Mouse (Mus musculus) lung, embryonic 14.5 days (tissue): ENCODE measurements at regions not wholly inside any gene's neighbourhood (a gene's known extent, or its start where the extent isn't known, plus 50 kb on each side); places are given as distances from the start of the nearest gene placed in this dataset.

Source experiments
- ATAC-seq: fragments of 200-750 bp; cut with Nextera tagmentation; 2 replicates; pipeline ENCODE4 v1.8.0; 2017; ENCODE audit warnings: mild to moderate bottlenecking, moderate TSS enrichment, moderate library complexity; ENCODE audit not compliant: insufficient read depth
- DNase-seq: peaks from one replicate; pipeline ENCODE4 v3.0.0-alpha.2; 2015
- H3K27ac ChIP-seq: fragments of 300-500 bp; sonication (generic); 2 replicates; pipeline ENCODE4 v1.5.1; 2014; ENCODE audit warnings: low read depth, mild to moderate bottlenecking, moderate library complexity
- H3K27me3 ChIP-seq: fragments of 300-500 bp; sonication (generic); 2 replicates; pipeline ENCODE4 v1.6.1; 2014; ENCODE audit warnings: low read length, control low read depth; ENCODE audit not compliant: insufficient read depth
- H3K36me3 ChIP-seq: fragments of 300-500 bp; sonication (generic); 2 replicates; pipeline ENCODE4 v1.6.1; 2014; ENCODE audit warnings: control low read depth; ENCODE audit not compliant: insufficient read depth
- H3K4me1 ChIP-seq: fragments of 300-500 bp; sonication (generic); 2 replicates; pipeline ENCODE4 v1.6.1; 2014; ENCODE audit warnings: antibody characterized with exemption, control low read depth; ENCODE audit not compliant: insufficient read depth
- H3K4me2 ChIP-seq: fragments of 300-500 bp; sonication (generic); 2 replicates; pipeline ENCODE4 v1.6.1; 2014; ENCODE audit warnings: mild to moderate bottlenecking
- H3K4me3 ChIP-seq: fragments of 300-500 bp; sonication (generic); 2 replicates; pipeline ENCODE4 v1.5.1; 2014; ENCODE audit warnings: low read depth, low read length
- H3K9ac ChIP-seq: fragments of 300-500 bp; sonication (generic); 2 replicates; pipeline ENCODE4 v1.6.1; 2014
- H3K9me3 ChIP-seq: fragments of 300-500 bp; sonication (generic); 2 replicates; pipeline ENCODE4 v1.6.1; 2016; ENCODE audit warnings: low read depth, low read length, control low read depth
- CTCF ChIP-seq: IDR thresholded peaks from 2 replicates; pipeline ENCODE4 v1.5.1; 2016; ENCODE audit warnings: antibody characterized with exemption, low read depth
- WGBS: fragments of 180-500 bp; shearing (Covaris S2); extraction: QIAGEN DNeasy Blood & Tissue Kit; methylation state at CpG from one replicate; pipeline ENCODE4 v1.1.7; 2014; 5-methylcytosine and 5-hydroxymethylcytosine counted together

DNA sequence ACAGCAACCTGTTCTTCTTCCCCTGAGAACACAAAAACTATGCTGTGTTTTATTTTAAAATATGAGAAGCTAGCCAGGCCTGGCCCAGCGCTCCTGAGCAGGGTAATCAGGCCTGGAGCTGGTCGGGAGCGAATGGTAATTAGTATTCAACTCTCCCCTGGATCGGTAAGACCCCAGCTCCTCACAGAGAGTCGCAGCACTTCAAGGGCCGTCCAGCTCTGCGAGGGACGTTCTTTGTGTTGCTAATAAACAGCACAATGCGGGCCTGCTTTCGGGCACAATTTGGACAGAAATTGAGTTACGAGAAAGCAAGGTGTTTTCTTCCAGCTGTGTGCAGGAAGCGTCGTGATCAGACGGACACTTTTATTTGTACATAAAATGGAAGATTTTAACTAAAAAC lies 69.5 kb upstream of the Spaca7 start:
- DNase-seq (no peak), ATAC-seq (no peak)
- no peak overlapping the region for H3K9ac ChIP-seq
- no peak overlapping the region for H3K4me3 ChIP-seq
- no peaks in the 10 kb centered on the region for H3K36me3 ChIP-seq
- no peak overlapping the region for H3K27ac ChIP-seq
- no peaks in the 10 kb centered on the region for H3K4me1 ChIP-seq
- no peaks in the 10 kb centered on the region for H3K9me3 ChIP-seq
- WGBS: 5% methylated on average over 14 of the region's 14 CpGs
- H3K4me2 ChIP-seq: no peak overlapping the region
- peaks cover 70% of the 10 kb centered on the region for H3K27me3 ChIP-seq
- TF ChIP-seq CTCF: no peak

DNA sequence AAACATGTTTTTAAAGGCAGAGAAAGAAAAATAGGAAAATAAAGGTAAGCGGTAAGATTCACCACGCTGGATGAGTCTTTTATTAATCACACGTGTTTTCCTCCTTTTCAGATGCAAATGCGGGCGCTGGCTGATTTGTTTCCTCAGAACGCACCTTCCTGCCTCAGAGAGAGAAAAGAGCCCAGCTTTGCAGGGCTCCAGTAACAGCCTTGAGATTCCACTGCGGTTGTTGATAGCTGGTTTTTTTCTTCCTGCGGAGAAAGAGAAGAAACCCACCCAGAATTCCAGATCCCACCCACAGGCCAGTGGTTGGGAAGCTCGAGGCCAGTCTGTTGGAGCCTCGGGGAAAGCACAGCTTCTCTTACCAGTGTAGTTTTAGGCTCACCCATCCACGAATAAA lies 68.6 kb upstream of the Spaca7 start:
- H3K4me2 ChIP-seq: no peak overlapping the region
- 2% methylated on average over 10 of the region's 11 CpGs for WGBS
- H3K9me3 ChIP-seq: no peaks in the 10 kb centered on the region
- H3K9ac ChIP-seq: no peak overlapping the region
- H3K27ac ChIP-seq: no peak overlapping the region
- peaks cover 67% of the 10 kb centered on the region for H3K27me3 ChIP-seq
- no peak for DNase-seq
- H3K4me3 ChIP-seq: no peak overlapping the region
- H3K4me1 ChIP-seq: no peaks in the 10 kb centered on the region
- H3K36me3 ChIP-seq: no peaks in the 10 kb centered on the region
- ATAC-seq: no peak
- no peak for TF ChIP-seq CTCF

DNA sequence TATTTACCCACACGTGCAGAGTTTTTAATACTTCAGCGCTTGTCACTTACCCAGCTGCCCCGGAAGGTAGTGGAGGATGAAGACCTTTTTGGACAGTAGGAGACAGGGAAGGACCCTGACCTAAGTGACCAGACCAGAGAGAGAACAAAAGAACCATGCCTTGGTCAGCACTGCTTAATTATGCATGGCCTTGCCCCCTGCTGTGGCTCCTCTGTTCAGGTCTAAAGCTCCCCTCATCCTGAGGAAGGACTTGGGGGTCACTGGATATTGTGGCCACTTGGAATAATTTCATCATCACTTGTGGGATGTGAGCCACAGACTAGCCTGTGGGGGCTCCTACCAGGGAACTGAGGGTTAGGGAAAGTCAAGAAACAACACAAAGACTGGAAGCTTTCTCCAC lies 68.1 kb upstream of the Spaca7 start:
- Histone ChIP-seq H3K4me2 (no peak overlapping the region), H3K36me3 (no peaks in the 10 kb centered on the region), H3K9ac (no peak overlapping the region), H3K4me1 (no peaks in the 10 kb centered on the region), H3K9me3 (no peaks in the 10 kb centered on the region), H3K27ac (no peak overlapping the region), H3K27me3 (peaks cover 62% of the 10 kb centered on the region), H3K4me3 (no peak overlapping the region)
- TF ChIP-seq CTCF: no peak
- WGBS: 17% methylated on average over 3 of the region's 3 CpGs
- no peak for DNase-seq
- ATAC-seq: no peak

DNA sequence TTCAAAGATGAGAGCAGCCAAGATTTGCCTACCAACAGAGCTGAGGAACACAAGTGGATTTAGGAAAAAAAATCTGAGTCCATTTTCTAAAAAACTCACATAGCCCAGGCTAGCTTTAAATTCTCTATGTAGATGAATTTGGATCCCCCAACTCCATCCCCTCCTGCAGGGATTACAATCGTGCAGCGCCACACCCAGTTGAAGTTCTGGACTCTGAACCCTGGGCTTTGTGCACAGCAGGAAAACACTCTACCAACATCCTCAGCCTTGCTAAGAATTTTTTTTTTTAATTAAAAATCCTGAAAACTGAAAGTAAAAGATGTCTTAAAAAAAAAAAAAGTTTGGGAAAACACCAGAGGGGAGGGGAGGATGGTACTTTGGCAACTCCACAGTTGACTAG lies 62.6 kb upstream of the Spaca7 start:
- TF ChIP-seq CTCF: no peak
- Histone ChIP-seq H3K4me3 (no peak overlapping the region), H3K4me2 (no peak overlapping the region), H3K9ac (no peak overlapping the region), H3K27me3 (peaks cover 8% of the 10 kb centered on the region), H3K9me3 (no peaks in the 10 kb centered on the region), H3K4me1 (no peaks in the 10 kb centered on the region), H3K36me3 (no peaks in the 10 kb centered on the region), H3K27ac (no peak overlapping the region)
- WGBS: 68% methylated on average over 2 of the region's 2 CpGs
- DNase-seq (no peak), ATAC-seq (no peak)

DNA sequence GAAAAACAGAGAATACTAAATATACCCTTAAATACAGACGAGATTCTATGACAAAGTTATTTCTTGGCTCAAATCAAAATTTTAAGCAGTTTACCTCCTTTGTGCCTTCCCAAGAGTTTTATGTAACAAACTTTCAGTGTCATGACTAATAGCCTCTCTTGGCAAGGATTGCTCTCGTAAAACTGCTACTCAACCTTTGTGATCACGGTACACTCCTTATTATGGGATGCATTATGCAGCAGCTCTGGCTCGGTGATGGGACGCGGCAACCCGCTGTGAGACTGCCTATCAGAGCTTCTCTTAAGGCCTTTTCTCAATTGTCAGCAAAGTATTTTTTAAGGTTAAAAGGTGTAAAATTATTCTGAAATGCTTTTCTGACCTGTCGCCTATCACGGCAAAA lies 59.8 kb upstream of the Spaca7 start:
- ATAC-seq (no peak), DNase-seq (no peak)
- TF ChIP-seq CTCF: no peak
- Histone ChIP-seq H3K4me3 (no peak overlapping the region), H3K9me3 (no peaks in the 10 kb centered on the region), H3K4me1 (no peaks in the 10 kb centered on the region), H3K27me3 (no peaks in the 10 kb centered on the region), H3K9ac (no peak overlapping the region), H3K27ac (no peak overlapping the region), H3K4me2 (no peak overlapping the region), H3K36me3 (no peaks in the 10 kb centered on the region)
- 73% methylated on average over 9 of the region's 9 CpGs for WGBS

DNA sequence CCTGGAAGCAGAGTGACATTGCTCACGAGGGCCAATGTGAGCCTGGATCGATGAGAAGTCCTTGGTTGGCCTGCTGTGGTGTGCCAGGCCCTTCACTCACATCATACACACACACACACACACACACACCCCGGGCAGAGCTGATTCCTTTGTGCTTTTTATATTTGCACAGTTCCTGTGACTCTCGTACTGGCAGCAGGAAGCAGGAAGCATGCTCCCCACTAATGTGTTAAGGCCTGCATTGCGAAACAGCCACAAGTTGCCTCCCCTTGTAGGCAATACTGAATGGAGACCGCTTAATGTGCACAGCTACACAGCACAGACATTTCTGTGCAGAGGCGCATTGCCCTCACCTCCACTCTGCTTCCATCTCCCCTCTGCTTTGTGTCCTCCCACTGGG lies 58.7 kb upstream of the Spaca7 start:
- H3K4me2 ChIP-seq: no peak overlapping the region
- H3K4me3 ChIP-seq: no peak overlapping the region
- H3K4me1 ChIP-seq: no peaks in the 10 kb centered on the region
- no peaks in the 10 kb centered on the region for H3K9me3 ChIP-seq
- ATAC-seq (no peak), DNase-seq (peak; percentile 32)
- H3K27me3 ChIP-seq: no peaks in the 10 kb centered on the region
- no peak overlapping the region for H3K27ac ChIP-seq
- no peaks in the 10 kb centered on the region for H3K36me3 ChIP-seq
- H3K9ac ChIP-seq: no peak overlapping the region
- WGBS: 60% methylated on average over 7 of the region's 7 CpGs
- no peak for TF ChIP-seq CTCF

DNA sequence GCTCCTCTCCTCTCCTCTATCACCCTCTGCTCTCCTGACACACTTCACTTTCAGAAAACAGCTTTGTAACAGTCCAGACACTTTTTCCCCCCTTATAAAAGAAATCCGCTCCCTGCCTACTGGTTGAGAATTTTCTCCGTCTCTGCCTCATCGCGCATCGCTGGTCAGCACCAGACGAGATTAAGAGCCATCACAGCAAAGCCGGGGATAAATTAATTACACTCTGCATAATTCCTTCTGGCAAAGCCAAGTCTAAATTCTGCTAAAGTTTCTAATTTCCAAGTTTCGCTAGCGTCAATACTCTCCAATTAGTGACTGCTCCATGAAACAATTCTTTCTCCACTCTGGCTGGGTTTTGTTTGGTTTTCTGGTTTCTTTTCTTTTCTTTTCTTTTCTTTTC lies 51.2 kb upstream of the Spaca7 start:
- no peak for TF ChIP-seq CTCF
- H3K9me3 ChIP-seq: no peaks in the 10 kb centered on the region
- H3K36me3 ChIP-seq: no peaks in the 10 kb centered on the region
- no peak overlapping the region for H3K27ac ChIP-seq
- H3K9ac ChIP-seq: no peak overlapping the region
- ATAC-seq (no peak), DNase-seq (no peak)
- 51% methylated on average over 9 of the region's 9 CpGs for WGBS
- H3K4me1 ChIP-seq: no peaks in the 10 kb centered on the region
- no peak overlapping the region for H3K4me2 ChIP-seq
- H3K4me3 ChIP-seq: no peak overlapping the region
- H3K27me3 ChIP-seq: no peaks in the 10 kb centered on the region
